Mouse (Mus musculus) embryo, embryonic 10.5 days (tissue): ENCODE measurements at regions not wholly inside any gene's neighbourhood (a gene's known extent, or its start where the extent isn't known, plus 50 kb on each side); places are given as distances from the start of the nearest gene placed in this dataset.

Experiments used
- DNase-seq: peaks from one replicate; pipeline ENCODE4 v3.0.0-alpha.2; 2015; ENCODE audit warnings: low spot score

DNA sequence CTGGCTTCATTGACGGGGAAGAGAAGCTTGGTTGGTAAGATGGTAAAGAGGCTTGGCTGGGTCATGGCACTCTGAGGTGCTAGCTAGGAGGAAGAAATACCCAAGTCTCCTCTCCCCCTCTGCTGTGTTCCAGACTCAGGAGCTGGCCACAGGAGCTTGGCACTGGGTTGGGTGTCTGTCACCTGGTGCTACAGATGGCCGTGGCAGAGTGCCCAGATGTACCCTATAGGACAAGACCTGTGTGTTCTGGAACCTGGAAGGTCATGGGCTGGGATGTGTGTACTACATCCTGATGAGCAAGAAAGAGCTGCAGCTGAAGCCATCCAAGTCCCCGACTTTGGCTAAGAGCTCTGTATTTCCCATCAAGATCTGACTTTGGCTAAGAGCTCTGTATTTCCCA is 72.4 kb downstream of the Nupl2 start:
- no peak for DNase-seq

DNA sequence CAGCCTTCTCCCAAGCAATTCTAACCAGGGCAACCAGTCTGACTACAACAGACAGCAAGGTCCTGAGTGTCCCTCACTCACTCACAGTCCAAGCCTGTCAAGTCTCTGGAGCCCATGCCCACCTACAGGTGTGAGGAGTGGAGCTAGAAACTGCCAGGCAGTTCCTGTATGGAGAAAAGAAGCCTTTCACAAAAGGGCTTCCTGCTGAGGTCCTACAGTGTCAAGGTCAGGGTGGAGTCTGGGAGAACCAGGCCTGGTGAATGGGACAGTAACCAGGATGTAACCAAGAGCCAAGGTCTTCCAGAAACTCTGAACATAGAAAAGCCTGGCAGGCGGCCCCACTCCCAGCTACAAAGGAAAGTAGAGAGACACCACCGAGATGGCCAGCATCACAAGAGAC is 74.2 kb downstream of the Nupl2 start:
- DNase-seq: no peak

DNA sequence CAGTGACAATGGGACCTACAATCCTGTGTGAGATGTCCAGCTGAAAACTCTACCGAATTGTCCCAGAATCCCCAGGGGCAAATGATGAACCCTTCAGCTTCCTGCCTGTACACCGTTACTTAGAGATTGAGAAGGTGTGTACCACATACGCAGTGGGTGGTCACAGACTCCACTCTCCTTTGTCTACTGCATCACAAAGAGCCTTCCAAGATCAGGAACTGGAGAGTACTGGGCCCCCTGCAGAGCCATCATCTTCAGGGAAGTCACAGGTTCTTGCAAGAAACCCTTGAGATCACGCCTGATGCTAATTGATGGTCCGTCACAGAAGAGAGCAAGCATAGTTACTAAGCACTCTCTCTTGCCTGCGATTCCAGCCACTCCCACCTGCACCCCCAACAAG is 79.4 kb downstream of the Nupl2 start:
- no peak for DNase-seq

DNA sequence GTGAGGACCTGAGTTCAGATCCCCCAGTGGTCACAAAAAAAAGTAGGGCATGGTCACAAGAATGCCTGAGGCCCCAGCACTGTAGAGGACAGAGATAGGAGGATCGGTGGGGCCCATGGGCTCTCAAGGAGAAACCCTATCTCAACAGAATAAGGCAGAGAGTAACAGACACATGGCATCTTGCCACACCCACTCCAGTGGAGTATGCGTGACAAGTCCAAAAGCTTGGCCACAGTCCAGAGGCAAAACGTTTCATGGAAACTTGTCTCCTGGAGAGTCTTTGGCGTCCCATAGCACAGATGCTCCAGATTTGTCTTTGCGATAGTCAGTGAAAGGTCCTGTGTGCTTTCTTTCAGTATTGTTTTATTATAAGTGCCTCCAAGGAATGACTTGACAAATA is 90.7 kb downstream of the Nupl2 start:
- DNase-seq: no peak

DNA sequence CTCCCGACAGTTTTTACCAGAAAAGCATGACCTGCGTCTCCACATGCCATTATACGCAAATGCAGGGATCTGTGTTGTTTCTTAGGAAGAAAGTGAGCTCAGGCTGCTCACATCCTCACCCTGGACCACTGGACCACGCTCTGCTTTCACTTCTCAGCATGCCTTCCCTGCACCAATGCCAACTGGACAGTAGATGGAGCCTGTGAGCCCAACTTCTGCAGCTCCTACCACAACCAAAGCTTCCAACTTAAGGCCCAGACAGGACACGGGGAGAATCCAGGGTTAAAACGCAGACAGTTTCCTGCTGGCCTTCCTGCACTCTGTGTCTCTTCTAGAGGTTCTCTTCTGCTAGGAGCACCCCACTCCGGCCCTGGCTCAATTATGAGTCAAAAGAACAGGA is 90.3 kb downstream of the Kcnh2 start:
- DNase-seq: peak; percentile 87

DNA sequence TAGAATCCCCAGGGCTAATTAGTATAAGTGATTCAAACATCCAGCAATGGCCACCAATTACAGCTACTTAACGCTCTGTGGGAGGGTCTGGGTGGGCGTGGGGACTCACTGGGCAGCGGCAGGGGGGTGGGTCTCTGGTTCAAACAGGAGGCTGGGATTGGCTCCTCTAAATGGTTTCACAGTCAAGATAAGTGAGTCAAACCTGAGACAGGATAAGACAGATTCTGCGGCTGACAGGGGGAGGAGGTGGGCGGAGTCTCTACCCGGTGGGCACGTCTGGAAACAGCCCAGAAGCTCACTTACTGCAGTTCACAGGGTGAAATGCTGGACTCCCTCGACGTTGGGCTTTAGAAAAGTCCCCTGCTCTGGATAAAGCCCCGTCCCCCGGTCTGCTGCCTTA is 89.3 kb downstream of the Kcnh2 start:
- peak; percentile 50 for DNase-seq

DNA sequence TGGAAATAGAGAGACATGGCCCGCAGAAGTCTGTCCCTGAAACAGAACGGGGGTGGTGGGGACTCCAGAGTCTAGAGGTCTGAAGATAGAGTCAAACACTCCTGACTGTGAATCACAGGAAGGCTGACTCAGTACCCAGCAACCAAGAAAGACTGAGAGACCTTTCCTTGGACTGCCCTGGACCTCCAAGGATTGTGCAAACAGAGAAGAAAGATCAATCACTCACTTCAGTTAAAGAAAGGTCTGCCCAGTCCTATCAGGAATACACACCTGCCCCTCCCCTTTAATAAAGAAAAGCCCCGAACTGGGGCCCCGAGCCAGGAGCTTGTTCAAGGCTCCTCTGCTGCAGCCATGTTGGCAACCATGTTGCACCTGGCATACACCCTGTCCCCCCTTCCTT is 87.3 kb downstream of the Kcnh2 start:
- no peak for DNase-seq

DNA sequence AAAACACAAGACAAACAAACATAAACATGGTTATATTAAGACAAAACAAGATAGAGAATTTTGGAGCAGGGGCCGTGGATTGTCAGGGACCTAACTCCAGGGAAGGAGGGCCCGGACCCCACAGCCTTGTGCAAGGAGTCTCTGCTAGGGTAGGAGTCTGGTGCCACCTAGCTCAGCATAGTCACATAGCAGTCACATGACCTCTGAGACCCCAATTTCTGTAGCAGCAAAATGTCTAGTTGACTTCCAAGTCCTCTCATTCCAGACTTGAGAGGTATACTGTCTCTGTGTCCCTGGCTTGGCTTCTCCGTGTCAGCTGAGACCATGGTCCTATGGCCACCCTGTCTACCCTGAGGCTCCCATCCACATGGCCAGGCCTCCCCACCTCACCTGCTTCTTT is 86.0 kb downstream of the Kcnh2 start:
- no peak for DNase-seq

DNA sequence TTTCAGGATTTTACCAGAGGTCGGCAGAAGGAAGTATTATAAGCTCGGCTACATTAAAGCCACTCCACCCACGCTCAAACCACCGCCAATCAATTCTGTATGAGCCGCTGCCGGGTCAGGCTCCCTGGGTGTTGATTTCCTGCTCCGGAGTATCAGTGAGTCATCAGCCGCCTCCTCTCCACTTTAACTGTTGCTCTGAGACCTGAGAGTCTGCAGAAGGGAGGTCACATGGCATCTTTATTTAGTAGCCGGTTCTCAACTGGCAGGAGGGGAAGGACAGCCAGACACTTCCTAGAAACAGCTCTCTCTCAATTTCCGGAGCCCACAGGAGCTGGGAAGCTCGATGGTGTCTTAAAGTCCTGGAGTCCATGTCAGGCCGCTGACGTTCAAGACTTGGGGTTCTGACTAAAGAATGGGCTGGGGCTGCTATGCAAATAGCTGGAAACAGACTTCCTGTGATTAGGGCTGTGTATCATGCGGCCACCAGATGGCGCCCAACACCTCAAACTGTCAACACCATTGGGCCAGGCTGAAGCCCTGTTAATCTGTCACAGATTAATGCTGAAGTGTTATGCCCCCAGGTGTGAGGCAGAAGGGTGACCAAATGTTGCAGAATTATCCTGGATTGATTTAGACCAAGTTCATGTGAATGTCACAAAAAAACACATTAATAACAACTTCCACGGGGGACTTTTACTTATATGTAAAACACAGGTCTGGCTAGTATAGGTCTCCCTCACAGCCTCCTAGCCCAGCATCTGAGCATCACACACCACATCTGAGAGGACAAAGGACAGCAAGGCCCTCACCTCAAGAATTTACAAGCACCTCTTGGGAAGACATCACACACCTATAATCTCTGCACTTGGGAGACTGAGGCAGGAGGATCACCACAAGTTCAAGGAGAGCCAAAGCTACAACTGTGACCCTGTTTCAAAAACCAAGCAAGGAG is 84.8 kb downstream of the Kcnh2 start:
- peak; percentile 92 for DNase-seq
